Mouse (Mus musculus) hindbrain, embryonic 15.5 days (tissue): ENCODE data around the gene Eif2b2. TPM values are rescaled to one million over a fixed set of nuclear protein-coding genes. Genes with fewer than 3 reads are reported as not detected.

ENCODE experiments used
- ATAC-seq: fragments of 200-750 bp; cut with Nextera tagmentation; 2 replicates; pipeline ENCODE4 v1.8.0; 2017; ENCODE audit warnings: low read depth, moderate number of reproducible peaks, moderate TSS enrichment; ENCODE audit not compliant: low FRiP score
- H3K27ac ChIP-seq: fragments of 300-500 bp; sonication (generic); replicated peaks from 2 replicates; pipeline ENCODE4 v1.5.1; 2015; ENCODE audit warnings: mild to moderate bottlenecking, inconsistent platforms
- H3K27me3 ChIP-seq: fragments of 300-500 bp; sonication (generic); 2 replicates; pipeline ENCODE4 v1.6.1; 2015; ENCODE audit warnings: control low read depth, inconsistent platforms
- H3K36me3 ChIP-seq: fragments of 300-500 bp; sonication (generic); 2 replicates; pipeline ENCODE4 v1.6.1; 2015; ENCODE audit warnings: control low read depth, inconsistent platforms
- H3K4me1 ChIP-seq: fragments of 300-500 bp; sonication (generic); replicated peaks from 2 replicates; pipeline ENCODE4 v1.6.1; 2015; ENCODE audit warnings: control low read depth, inconsistent platforms
- H3K4me2 ChIP-seq: fragments of 300-500 bp; sonication (generic); 2 replicates; pipeline ENCODE4 v1.6.1; 2015; ENCODE audit warnings: moderate library complexity, mild to moderate bottlenecking, inconsistent platforms
- H3K4me3 ChIP-seq: fragments of 300-500 bp; sonication (generic); 2 replicates; pipeline ENCODE4 v1.5.1; 2015; ENCODE audit warnings: mild to moderate bottlenecking, inconsistent platforms
- H3K9ac ChIP-seq: fragments of 300-500 bp; sonication (generic); 2 replicates; pipeline ENCODE4 v1.6.1; 2015; ENCODE audit warnings: inconsistent platforms
- H3K9me3 ChIP-seq: fragments of 300-500 bp; sonication (generic); 2 replicates; pipeline ENCODE4 v1.6.1; 2016; ENCODE audit warnings: control low read depth, inconsistent platforms
- WGBS: fragments of 180-500 bp; shearing (Covaris S2); methylation state at CpG from one replicate; pipeline ENCODE4 v1.1.7; 2015; 5-methylcytosine and 5-hydroxymethylcytosine counted together
- microRNA-seq: library from miRNA; unstranded; fragments of <30 nt; microRNA quantifications from one replicate; pipeline ENCODE4, GENCODE M21; 2016
- polyA plus RNA-seq: library from polyadenylated mRNA; unstranded; fragments of >200 nt; fragmentation: Nextera tagmentation; extraction: Ambion mirVana; gene quantifications from 2 replicates; pipeline ENCODE4 v1.2.1, GENCODE M21; 2015

Eif2b2 gene
- polyA plus RNA-seq, 1 experiment from 2014 or later = 75.1 TPM

DNA sequence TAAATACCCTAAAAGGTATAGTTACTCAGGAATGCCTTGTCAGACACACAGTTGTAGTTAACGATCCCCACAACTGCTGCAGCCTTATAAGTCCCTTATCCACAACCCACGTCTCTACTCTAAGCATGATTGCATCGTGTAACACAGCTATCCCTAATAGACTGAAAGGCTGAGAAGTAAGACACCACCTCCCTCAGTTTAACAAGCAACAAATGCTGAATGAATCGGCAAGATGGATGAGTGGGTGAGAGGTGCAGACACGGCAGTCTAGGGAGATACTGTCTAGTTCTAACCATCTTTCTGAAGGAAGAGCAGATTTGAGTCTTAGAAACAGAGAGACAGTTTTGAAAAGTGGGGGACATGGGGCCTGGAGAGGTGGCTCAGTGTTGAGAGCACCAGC is 43.9 kb downstream of the Eif2b2 start:
- Histone ChIP-seq H3K36me3 (peaks cover 5% of the 10 kb centered on the region), H3K4me1 (0 out of 2 replicates have a peak, but pooled peaks cover 6% of the 10 kb centered on the region), H3K4me2 (no peak overlapping the region), H3K4me3 (no peak overlapping the region), H3K27ac (no peak overlapping the region), H3K27me3 (no peaks in the 10 kb centered on the region), H3K9me3 (no peaks in the 10 kb centered on the region), H3K9ac (no peak overlapping the region)
- ATAC-seq = no peak
- WGBS = 76% methylated on average over 5 of the region's 5 CpGs

- H3K4me1 ChIP-seq = 0 out of 2 replicates have a peak, but pooled peaks cover 6% of the 10 kb centered on the region
- no peak overlapping the region for H3K4me3 ChIP-seq
- H3K4me2 ChIP-seq = no peak overlapping the region
- no peak overlapping the region for H3K27ac ChIP-seq
- no peak for ATAC-seq
- peaks cover 3% of the 10 kb centered on the region; the same call in 1 of the 2 replicates for H3K36me3 ChIP-seq
- 73% methylated on average over 8 of the region's 8 CpGs for WGBS
- no peak overlapping the region for H3K9ac ChIP-seq
- no peaks in the 10 kb centered on the region for H3K27me3 ChIP-seq
- no peaks in the 10 kb centered on the region for H3K9me3 ChIP-seq
Observed at GRCm38 (mm10) chr12:85264531-85264930, 45.2 kb downstream of the Eif2b2 start.

GRCm38 (mm10) chr12:85264940-85265339 is 45.7 kb downstream of the Eif2b2 start:
- Histone ChIP-seq H3K36me3 (peaks cover 3% of the 10 kb centered on the region; the same call in 1 of the 2 replicates), H3K4me2 (no peak overlapping the region), H3K4me3 (no peak overlapping the region), H3K27me3 (no peaks in the 10 kb centered on the region), H3K27ac (no peak overlapping the region), H3K9ac (no peak overlapping the region), H3K4me1 (peaks cover 9% of the 10 kb centered on the region), H3K9me3 (no peaks in the 10 kb centered on the region)
- WGBS = 64% methylated on average over 7 of the region's 7 CpGs
- ATAC-seq = no peak

GRCm38 (mm10) chr12:85266248-85266647 is 47.0 kb downstream of the Eif2b2 start:
- WGBS = 93% methylated on average over 3 of the region's 3 CpGs
- Histone ChIP-seq H3K27me3 (no peaks in the 10 kb centered on the region), H3K4me1 (peaks cover 15% of the 10 kb centered on the region), H3K9me3 (no peaks in the 10 kb centered on the region), H3K9ac (no peak overlapping the region), H3K36me3 (peaks cover 3% of the 10 kb centered on the region; the same call in 1 of the 2 replicates), H3K4me2 (no peak overlapping the region), H3K27ac (no peak overlapping the region), H3K4me3 (no peak overlapping the region)
- ATAC-seq = no peak

GRCm38 (mm10) chr12:85269821-85270220 is 50.5 kb downstream of the Eif2b2 start:
- H3K9me3 ChIP-seq = no peaks in the 10 kb centered on the region
- peaks cover 3% of the 10 kb centered on the region; the same call in 1 of the 2 replicates for H3K36me3 ChIP-seq
- H3K4me3 ChIP-seq = peak overlapping the region; percentile 48
- WGBS = 63% methylated on average over 3 of the region's 3 CpGs
- ATAC-seq = no peak
- peak overlapping the region; percentile 51 for H3K9ac ChIP-seq
- peak overlapping the region; percentile 66 for H3K4me2 ChIP-seq
- peaks cover 9% of the 10 kb centered on the region for H3K4me1 ChIP-seq
- H3K27me3 ChIP-seq = no peaks in the 10 kb centered on the region
- peak overlapping the region; percentile 83 for H3K27ac ChIP-seq

DNA sequence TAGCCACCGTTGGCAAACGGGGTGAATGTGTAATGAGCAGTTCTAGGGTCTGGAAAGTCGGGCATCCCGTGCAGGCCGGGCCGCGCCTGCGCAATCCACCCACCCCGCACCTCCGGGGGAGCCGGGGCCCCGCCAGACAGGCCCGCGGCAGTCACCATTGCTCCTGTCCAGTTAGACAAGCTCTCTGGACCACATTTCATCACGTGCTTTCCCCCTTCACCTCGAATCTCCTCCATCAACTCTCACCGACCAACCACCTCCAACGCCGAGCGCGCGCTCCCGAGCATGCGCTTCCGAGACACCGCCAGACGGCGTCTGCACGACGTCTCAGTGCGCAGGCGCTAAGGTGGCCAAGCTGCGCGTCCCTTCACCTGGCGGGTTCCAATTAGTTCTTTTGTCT is 51.0 kb downstream of the Eif2b2 start, which contains the start of gene Mlh3:
TSS of gene Mlh3 (minus strand) at position 281 of the 400 bp plus-strand sequence.
- Histone ChIP-seq H3K27me3 (no peaks in the 10 kb centered on the region), H3K4me2 (peak within 1 kb of the TSS; percentile 66), H3K36me3 (peaks cover 3% of the 10 kb centered on the region; the same call in 1 of the 2 replicates), H3K9ac (peak within 1 kb of the TSS; percentile 51), H3K4me3 (peak within 1 kb of the TSS; percentile 48), H3K9me3 (no peaks in the 10 kb centered on the region), H3K4me1 (peaks cover 9% of the 10 kb centered on the region), H3K27ac (peak within 1 kb of the TSS; percentile 83)
- ATAC-seq = peak; percentile 95
- under 1% methylated on average over 35 of the region's 35 CpGs for WGBS

GRCm38 (mm10) chr12:85271132-85271842 is 52.0 kb downstream of the Eif2b2 start:
- H3K4me3 ChIP-seq = no peak overlapping the region
- H3K9ac ChIP-seq = no peak overlapping the region
- H3K4me1 ChIP-seq = peaks cover 9% of the 10 kb centered on the region
- no peak for ATAC-seq
- peak overlapping the region; percentile 66; the same call in 1 of the 2 replicates for H3K4me2 ChIP-seq
- no peaks in the 10 kb centered on the region for H3K9me3 ChIP-seq
- H3K27me3 ChIP-seq = no peaks in the 10 kb centered on the region
- H3K36me3 ChIP-seq = peaks cover 3% of the 10 kb centered on the region; the same call in 1 of the 2 replicates
- H3K27ac ChIP-seq = no peak overlapping the region
- WGBS = 76% methylated on average over 7 of the region's 7 CpGs

- no peak for ATAC-seq
- H3K9ac ChIP-seq = no peak overlapping the region
- no peak overlapping the region for H3K4me2 ChIP-seq
- H3K27me3 ChIP-seq = no peaks in the 10 kb centered on the region
- H3K9me3 ChIP-seq = no peaks in the 10 kb centered on the region
- peaks cover 9% of the 10 kb centered on the region for H3K4me1 ChIP-seq
- WGBS = 81% methylated on average over 4 of the region's 4 CpGs
- H3K27ac ChIP-seq = no peak overlapping the region
- peaks cover under 1% of the 10 kb centered on the region; the same call in 1 of the 2 replicates for H3K36me3 ChIP-seq
- H3K4me3 ChIP-seq = no peak overlapping the region
Observed at GRCm38 (mm10) chr12:85271843-85272206, 52.5 kb downstream of the Eif2b2 start.

DNA sequence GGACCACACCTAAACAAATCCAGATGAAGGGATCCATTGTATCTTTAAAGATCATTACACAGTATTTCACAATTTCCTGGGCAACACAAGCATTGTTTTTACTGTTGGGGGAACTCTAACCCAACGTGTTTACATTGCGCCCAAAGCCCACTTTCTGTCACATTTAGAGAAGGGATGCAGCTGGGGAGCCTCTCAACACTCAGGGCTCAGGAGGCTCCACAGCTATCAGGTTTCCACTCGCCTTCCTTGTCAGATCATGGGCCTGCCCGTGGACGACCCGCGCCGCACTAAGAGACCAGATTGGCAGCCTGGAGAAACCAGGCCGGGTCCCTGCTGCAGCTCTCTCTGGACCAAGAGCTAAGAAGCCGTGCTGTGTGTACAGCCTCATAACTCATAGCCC is 54.2 kb downstream of the Eif2b2 start:
- Histone ChIP-seq H3K4me3 (no peak overlapping the region), H3K9ac (no peak overlapping the region), H3K27ac (no peak overlapping the region), H3K27me3 (no peaks in the 10 kb centered on the region), H3K4me1 (peaks cover 9% of the 10 kb centered on the region), H3K4me2 (no peak overlapping the region), H3K36me3 (no peaks in the 10 kb centered on the region), H3K9me3 (no peaks in the 10 kb centered on the region)
- WGBS = 90% methylated on average over 10 of the region's 10 CpGs
- ATAC-seq = no peak

Small RNA genes lying within 50 kb of the gene (microRNA-seq; reads per million reads assigned to microRNA genes)
- gene Mir6938 = not detected

Other genes with a start within 250 kb of the Eif2b2 start
- 80.9 and 85.9 TPM in 2 replicates for gene Fcf1, start 248.6 kb upstream of the Eif2b2 start, polyA plus RNA-seq
- gene Arel1, start 248.6 kb upstream of the Eif2b2 start, polyA plus RNA-seq = 30.8 and 31.1 TPM in 2 replicates
- 29.2 and 32.2 TPM in 2 replicates for gene Ylpm1, start 223.2 kb upstream of the Eif2b2 start, polyA plus RNA-seq
- gene Prox2, start 108.7 kb upstream of the Eif2b2 start, polyA plus RNA-seq = 1.6 and 2.1 TPM in 2 replicates
- gene Dlst, start 108.6 kb upstream of the Eif2b2 start, polyA plus RNA-seq = 113 and 115 TPM in 2 replicates
- 32.9 and 35.7 TPM in 2 replicates for gene Rps6kl1, start 68.2 kb upstream of the Eif2b2 start, polyA plus RNA-seq
- gene Pgf, start 41.7 kb upstream of the Eif2b2 start, polyA plus RNA-seq = 8.7 and 8.9 TPM in 2 replicates
- 7.9 and 8.4 TPM in 2 replicates for gene Mlh3, start 51.1 kb downstream of the Eif2b2 start, polyA plus RNA-seq
- gene Acyp1, start 69.0 kb downstream of the Eif2b2 start, polyA plus RNA-seq = 51.3 and 56.1 TPM in 2 replicates
- gene Zc2hc1c, start 69.1 kb downstream of the Eif2b2 start, polyA plus RNA-seq = 1.7 and 2.2 TPM in 2 replicates
- 12.4 TPM in 2 replicates for gene Nek9, start 119.9 kb downstream of the Eif2b2 start, polyA plus RNA-seq
- gene Tmed10, start 155.4 kb downstream of the Eif2b2 start, polyA plus RNA-seq = 186 and 195 TPM in 2 replicates